Comparison of ENCODE assay signal across 8 mouse cellular contexts in the genomic region with DNA sequence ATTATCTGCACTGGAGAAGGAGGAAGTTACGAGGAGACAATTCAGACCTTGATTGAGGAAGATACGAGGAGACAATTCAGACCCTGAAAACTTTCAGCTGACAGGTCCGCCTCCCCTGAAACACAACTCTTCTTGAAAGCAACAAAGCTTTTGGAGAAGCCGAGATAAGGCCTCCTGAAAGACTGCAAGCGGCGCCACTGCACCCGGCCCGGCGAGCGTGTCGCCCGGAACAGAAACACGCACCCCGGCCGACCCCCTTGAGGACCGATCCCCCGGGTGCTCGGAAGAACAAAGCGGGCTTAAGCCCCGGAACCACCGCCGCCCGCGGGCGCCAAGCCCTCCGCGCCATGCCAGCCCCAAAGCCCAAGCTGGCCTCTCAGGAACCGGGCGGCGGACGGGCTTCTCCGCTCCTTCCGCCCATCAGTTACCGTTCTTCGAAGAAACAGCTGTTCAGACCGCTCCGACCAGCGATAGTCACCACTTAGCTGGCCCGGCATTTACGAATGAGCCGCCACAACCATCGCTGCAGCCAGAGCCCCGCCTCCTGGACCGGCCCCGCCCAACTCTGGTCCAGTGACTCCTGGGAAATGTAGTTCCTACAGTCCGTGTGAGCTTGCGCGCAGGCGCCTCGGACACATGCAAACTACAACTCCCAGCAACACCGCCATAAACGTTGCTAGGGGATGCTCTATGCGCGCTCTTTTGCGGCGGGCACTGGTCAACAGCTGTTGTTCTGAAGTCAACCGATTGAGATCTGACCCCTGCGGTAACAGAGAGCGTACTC. TPM values are rescaled to one million over a fixed set of nuclear protein-coding genes. Genes with fewer than 3 reads are reported as not detected.
DNase-seq lines count a peak whose midpoint lies in the region; ATAC-seq and TF ChIP-seq lines count a peak whose summit lies in the region.

No protein-coding gene starts in this region.

- no peaks in the 10 kb centered on the region for H3K36me3 ChIP-seq in embryonic facial prominence, embryonic 15.5 days
- H3K36me3 ChIP-seq in kidney, embryonic 14.5 days (ENCODE audit: control insufficient read depth, insufficient read depth, low read length) = no peaks in the 10 kb centered on the region
- H3K36me3 ChIP-seq in limb, embryonic 15.5 days = no peaks in the 10 kb centered on the region

- H3K9me3 ChIP-seq in embryonic facial prominence, embryonic 15.5 days (replicated peaks) = no peaks in the 10 kb centered on the region
- no peaks in the 10 kb centered on the region for H3K9me3 ChIP-seq in kidney, embryonic 14.5 days (ENCODE audit: control insufficient read depth, low read length)
- H3K9me3 ChIP-seq in limb, embryonic 15.5 days = no peaks in the 10 kb centered on the region

- TF ChIP-seq CTCF in bone marrow, adult 2 months (IDR thresholded peaks at IDR 0.05; ENCODE audit: control insufficient read depth, insufficient read depth, low read length) = no peak

- peak overlapping the region; percentile 76 for H3K4me3 ChIP-seq in bone marrow, adult 2 months (replicated peaks; ENCODE audit: control insufficient read depth, low read depth, low read length)
- peak overlapping the region; percentile 89 for H3K4me3 ChIP-seq in embryonic facial prominence, embryonic 15.5 days (replicated peaks)
- peak overlapping the region; percentile 85 for H3K4me3 ChIP-seq in kidney, embryonic 14.5 days (ENCODE audit: low read length)
- H3K4me3 ChIP-seq in limb, embryonic 15.5 days = peak overlapping the region; percentile 87

- H3K9ac ChIP-seq in embryonic facial prominence, embryonic 15.5 days = peak overlapping the region; percentile 57
- H3K9ac ChIP-seq in kidney, embryonic 14.5 days (ENCODE audit: low read depth, low read length) = peak overlapping the region; percentile 72
- peak overlapping the region; percentile 61 for H3K9ac ChIP-seq in limb, embryonic 15.5 days

- H3K4me2 ChIP-seq in embryonic facial prominence, embryonic 15.5 days (replicated peaks) = peak overlapping the region; percentile 80
- peak overlapping the region; percentile 67 for H3K4me2 ChIP-seq in kidney, embryonic 14.5 days (replicated peaks; ENCODE audit: low read depth, low read length)
- peak overlapping the region; percentile 83 for H3K4me2 ChIP-seq in limb, embryonic 15.5 days

- ATAC-seq in embryonic facial prominence, embryonic 15.5 days (ENCODE audit: insufficient number of reproducible peaks, low FRiP score, low TSS enrichment, low read depth) = peak; percentile 99
- peak; percentile 99 for ATAC-seq in kidney, embryonic 14.5 days (ENCODE audit: low FRiP score, low TSS enrichment)
- peak; percentile 97 for ATAC-seq in limb, embryonic 15.5 days (ENCODE audit: insufficient number of reproducible peaks, low FRiP score, low TSS enrichment, low read depth)

- peaks cover 5% of the 10 kb centered on the region for H3K4me1 ChIP-seq in bone marrow, adult 2 months (ENCODE audit: control insufficient read depth, insufficient read depth, low read length)
- H3K4me1 ChIP-seq in embryonic facial prominence, embryonic 15.5 days = peaks cover 11% of the 10 kb centered on the region
- peaks cover 12% of the 10 kb centered on the region; the same call in 1 of the 2 replicates for H3K4me1 ChIP-seq in kidney, embryonic 14.5 days (ENCODE audit: control insufficient read depth, insufficient read depth, low read length)
- H3K4me1 ChIP-seq in limb, embryonic 15.5 days = peaks cover 7% of the 10 kb centered on the region

- WGBS in bone marrow, adult 2 months = under 1% methylated on average over 59 of the region's 59 CpGs
- WGBS in embryonic facial prominence, embryonic 15.5 days = under 1% methylated on average over 59 of the region's 59 CpGs
- WGBS in kidney, embryonic 14.5 days = under 1% methylated on average over 55 of the region's 59 CpGs
- WGBS in limb, embryonic 15.5 days = under 1% methylated on average over 59 of the region's 59 CpGs

- peak; percentile 69; the same call in 1 of the 2 replicates for TF ChIP-seq POLR2A in bone marrow, adult 2 months (IDR thresholded peaks at IDR 0.05; ENCODE audit: borderline replicate concordance, control insufficient read depth, low read depth, low read length)

- H3K27me3 ChIP-seq in embryonic facial prominence, embryonic 15.5 days = no peaks in the 10 kb centered on the region
- H3K27me3 ChIP-seq in kidney, embryonic 14.5 days (ENCODE audit: control insufficient read depth, insufficient read depth, low read length) = no peaks in the 10 kb centered on the region
- no peaks in the 10 kb centered on the region for H3K27me3 ChIP-seq in limb, embryonic 15.5 days

- peak; percentile 98 for DNase-seq in 416B (ENCODE audit: low read depth)
- DNase-seq in heart, adult 9 months (ENCODE audit: low spot score in 2 of 2) = peak; percentile 92 to 95
- DNase-seq in monocyte, adult 2 months (ENCODE audit: low read depth in 1 of 2, low spot score in 2 of 2) = peak; percentile 85 to 91
- peak; percentile 96 to 97 for DNase-seq in spleen, postnatal 36 days (ENCODE audit: low spot score in 2 of 2)

- H3K27ac ChIP-seq in bone marrow, adult 2 months (ENCODE audit: control insufficient read depth, insufficient read depth, low read depth, low read length, poor library complexity) = peak overlapping the region; percentile 84
- H3K27ac ChIP-seq in embryonic facial prominence, embryonic 15.5 days (replicated peaks) = peak overlapping the region; percentile 63; the same call in 1 of the 2 replicates
- peak overlapping the region; percentile 74 for H3K27ac ChIP-seq in kidney, embryonic 14.5 days (ENCODE audit: low read depth, low read length)
- H3K27ac ChIP-seq in limb, embryonic 15.5 days = peak overlapping the region; percentile 78

RNA-seq across cellular contexts. Expression of gene Cenpj, which starts 3.7 kb away (rescaled TPM):
- 9.5 and 21.1 TPM in 2 replicates for polyA plus RNA-seq in bone marrow, adult 2 months (2011; ENCODE audit: insufficient read depth, insufficient read length, low replicate concordance, missing spikeins)
- polyA plus RNA-seq in embryonic facial prominence, embryonic 15.5 days (2015; fragmentation: Nextera tagmentation; extraction: Ambion mirVana) = 9.2 and 10.4 TPM in 2 replicates
- polyA plus RNA-seq in kidney, embryonic 14.5 days (2014; fragmentation: Nextera tagmentation; extraction: Ambion mirVana) = 8.5 and 14.3 TPM in 2 replicates
- polyA plus RNA-seq in limb, embryonic 15.5 days (2015; fragmentation: Nextera tagmentation; extraction: Ambion mirVana) = 7.6 and 7.9 TPM in 2 replicates

RNA-seq across cellular contexts. Expression of gene Parp4, which starts 3.9 kb away (rescaled TPM):
- polyA plus RNA-seq in bone marrow, adult 2 months (2011; ENCODE audit: insufficient read depth, insufficient read length, low replicate concordance, missing spikeins) = 12.8 and 28.4 TPM in 2 replicates
- 4.2 and 4.7 TPM in 2 replicates for polyA plus RNA-seq in embryonic facial prominence, embryonic 15.5 days (2015; fragmentation: Nextera tagmentation; extraction: Ambion mirVana)
- polyA plus RNA-seq in kidney, embryonic 14.5 days (2014; fragmentation: Nextera tagmentation; extraction: Ambion mirVana) = 5.7 and 7.7 TPM in 2 replicates
- 3.6 and 4.8 TPM in 2 replicates for polyA plus RNA-seq in limb, embryonic 15.5 days (2015; fragmentation: Nextera tagmentation; extraction: Ambion mirVana)

Comparison
In these comparisons a context has a peak if more than half of its experiments do, and no peak if none do; other contexts are left out.
1. Peak in every context shown above with its lines: DNase-seq, ATAC-seq, H3K4me3 ChIP-seq and H3K27ac ChIP-seq.